Mouse (Mus musculus): Measurements from ENCODE around the gene Tmed3. TPM values are rescaled to one million over a fixed set of nuclear protein-coding genes. Genes with fewer than 3 reads are reported as not detected.

Gene Tmed3
- total RNA-seq (2012; rRNA removed) = 28.7 and 34.9 TPM in 2 replicates

GRCm38 (mm10) chr9:89704265-89705196, at the start of gene Tmed3:
Gene Tmed3, minus strand, starts transcription at chr9:89705068.
- in situ Hi-C loops (cut with MboI; ENCODE audit: low sequenced_read_pairs in 2 of 2, unreplicated experiment in 2 of 2) = no loop called here
- DNase-seq (ENCODE audit: low read depth, low spot score) = peak; percentile 62
- Histone ChIP-seq H3K27ac (ENCODE audit: insufficient read depth, low read depth, low read length, poor library complexity, severe bottlenecking) (no peak within 1 kb of the TSS), H3K4me1 (ENCODE audit: control insufficient read depth in 2 of 2, insufficient read depth in 2 of 2, low read length in 2 of 2, poor library complexity in 1 of 2) (no peaks in the 10 kb centered on the region), H3K9ac (ENCODE audit: insufficient read depth, low read depth, low read length, poor library complexity, severe bottlenecking) (peak within 1 kb of the TSS; percentile 74), H3K9me3 (ENCODE audit: control insufficient read depth, insufficient read depth, low read depth, low read length) (no peaks in the 10 kb centered on the region), H3K4me3 (ENCODE audit: insufficient read depth in 1 of 2, low read depth in 1 of 2, low read length in 2 of 2, poor library complexity in 1 of 2, severe bottlenecking in 1 of 2) (peak within 1 kb of the TSS; percentile 53 to 71), H3K36me3 (ENCODE audit: control insufficient read depth, insufficient read depth, low read length, poor library complexity, severe bottlenecking) (no peaks in the 10 kb centered on the region)
- TF ChIP-seq CHD2 (IDR thresholded peaks at IDR 0.05; ENCODE audit: low read depth, low read length) (no peak), MAFK (IDR thresholded peaks at IDR 0.05; ENCODE audit: insufficient read depth, low read depth, low read length) (no peak), ZC3H11A (IDR thresholded peaks at IDR 0.05; ENCODE audit: borderline replicate concordance, low read depth, low read length) (no peak), HCFC1 (IDR thresholded peaks at IDR 0.05; ENCODE audit: borderline replicate concordance, insufficient read depth, low read length) (no peak), ZNF384 (IDR thresholded peaks at IDR 0.05; ENCODE audit: low read depth, low read length) (no peak)

- Histone ChIP-seq H3K9ac (ENCODE audit: insufficient read depth, low read depth, low read length, poor library complexity, severe bottlenecking) (no peak overlapping the region), H3K36me3 (ENCODE audit: control insufficient read depth, insufficient read depth, low read length, poor library complexity, severe bottlenecking) (no peaks in the 10 kb centered on the region), H3K4me1 (ENCODE audit: control insufficient read depth in 2 of 2, insufficient read depth in 2 of 2, low read length in 2 of 2, poor library complexity in 1 of 2) (peaks cover 0 to 2% of the 10 kb centered on the region in 2 experiments; a peak in 1 of 4 replicates), H3K27ac (ENCODE audit: insufficient read depth, low read depth, low read length, poor library complexity, severe bottlenecking) (no peak overlapping the region), H3K4me3 (ENCODE audit: insufficient read depth in 1 of 2, low read depth in 1 of 2, low read length in 2 of 2, poor library complexity in 1 of 2, severe bottlenecking in 1 of 2) (no peak overlapping the region), H3K9me3 (ENCODE audit: control insufficient read depth, insufficient read depth, low read depth, low read length) (no peaks in the 10 kb centered on the region)
- in situ Hi-C loops (cut with MboI; ENCODE audit: low sequenced_read_pairs in 2 of 2, unreplicated experiment in 2 of 2) = loop anchor here (25.0 kb wide), 1 partner anchor 1647 kb away; no protein-coding TSS in a partner anchor
- DNase-seq (ENCODE audit: low read depth, low spot score) = no peak
- TF ChIP-seq MAFK (IDR thresholded peaks at IDR 0.05; ENCODE audit: insufficient read depth, low read depth, low read length) (no peak), HCFC1 (IDR thresholded peaks at IDR 0.05; ENCODE audit: borderline replicate concordance, insufficient read depth, low read length) (no peak), ZNF384 (IDR thresholded peaks at IDR 0.05; ENCODE audit: low read depth, low read length) (no peak)
Observed at GRCm38 (mm10) chr9:89740041-89740440, 35.2 kb upstream of the Tmed3 start.

- Histone ChIP-seq H3K4me1 (ENCODE audit: control insufficient read depth in 2 of 2, insufficient read depth in 2 of 2, low read length in 2 of 2, poor library complexity in 1 of 2) (peaks cover 0 to 2% of the 10 kb centered on the region in 2 experiments; a peak in 1 of 4 replicates), H3K9ac (ENCODE audit: insufficient read depth, low read depth, low read length, poor library complexity, severe bottlenecking) (no peak within 1 kb of the TSS), H3K4me3 (ENCODE audit: insufficient read depth in 1 of 2, low read depth in 1 of 2, low read length in 2 of 2, poor library complexity in 1 of 2, severe bottlenecking in 1 of 2) (no peak within 1 kb of the TSS), H3K36me3 (ENCODE audit: control insufficient read depth, insufficient read depth, low read length, poor library complexity, severe bottlenecking) (no peaks in the 10 kb centered on the region), H3K9me3 (ENCODE audit: control insufficient read depth, insufficient read depth, low read depth, low read length) (no peaks in the 10 kb centered on the region), H3K27ac (ENCODE audit: insufficient read depth, low read depth, low read length, poor library complexity, severe bottlenecking) (no peak within 1 kb of the TSS)
- in situ Hi-C loops (cut with MboI; ENCODE audit: low sequenced_read_pairs in 2 of 2, unreplicated experiment in 2 of 2) = loop anchor here (25.0 kb wide), 1 partner anchor 1649 kb away; no protein-coding TSS in a partner anchor
- no peak for DNase-seq (ENCODE audit: low read depth, low spot score)
- no peak for TF ChIP-seq ZNF384 (IDR thresholded peaks at IDR 0.05; ENCODE audit: low read depth, low read length)
- TF ChIP-seq MAFK (IDR thresholded peaks at IDR 0.05; ENCODE audit: insufficient read depth, low read depth, low read length) = no peak
- TF ChIP-seq HCFC1 (IDR thresholded peaks at IDR 0.05; ENCODE audit: borderline replicate concordance, insufficient read depth, low read length) = no peak
- TF ChIP-seq ZC3H11A (IDR thresholded peaks at IDR 0.05; ENCODE audit: borderline replicate concordance, low read depth, low read length) = no peak
- TF ChIP-seq CHD2 (IDR thresholded peaks at IDR 0.05; ENCODE audit: low read depth, low read length) = no peak
Observed at GRCm38 (mm10) chr9:89738295-89738694, 33.4 kb upstream of the Tmed3 start, which contains the start of gene Ankrd34c. Gene Ankrd34c, minus strand, starts transcription at chr9:89738475.

GRCm38 (mm10) chr9:89737888-89738287, 33.0 kb upstream of the Tmed3 start:
- in situ Hi-C loops (cut with MboI; ENCODE audit: low sequenced_read_pairs in 2 of 2, unreplicated experiment in 2 of 2) = loop anchor here (25.0 kb wide), 1 partner anchor 1649 kb away; no protein-coding TSS in a partner anchor
- no peak for DNase-seq (ENCODE audit: low read depth, low spot score)
- Histone ChIP-seq H3K9me3 (ENCODE audit: control insufficient read depth, insufficient read depth, low read depth, low read length) (no peaks in the 10 kb centered on the region), H3K4me1 (ENCODE audit: control insufficient read depth in 2 of 2, insufficient read depth in 2 of 2, low read length in 2 of 2, poor library complexity in 1 of 2) (peaks cover 0 to 2% of the 10 kb centered on the region in 2 experiments; a peak in 1 of 4 replicates), H3K27ac (ENCODE audit: insufficient read depth, low read depth, low read length, poor library complexity, severe bottlenecking) (no peak overlapping the region), H3K36me3 (ENCODE audit: control insufficient read depth, insufficient read depth, low read length, poor library complexity, severe bottlenecking) (no peaks in the 10 kb centered on the region), H3K9ac (ENCODE audit: insufficient read depth, low read depth, low read length, poor library complexity, severe bottlenecking) (no peak overlapping the region), H3K4me3 (ENCODE audit: insufficient read depth in 1 of 2, low read depth in 1 of 2, low read length in 2 of 2, poor library complexity in 1 of 2, severe bottlenecking in 1 of 2) (no peak overlapping the region)
- no peak for TF ChIP-seq CHD2 (IDR thresholded peaks at IDR 0.05; ENCODE audit: low read depth, low read length)
- no peak for TF ChIP-seq ZNF384 (IDR thresholded peaks at IDR 0.05; ENCODE audit: low read depth, low read length)
- no peak for TF ChIP-seq ZC3H11A (IDR thresholded peaks at IDR 0.05; ENCODE audit: borderline replicate concordance, low read depth, low read length)
- TF ChIP-seq MAFK (IDR thresholded peaks at IDR 0.05; ENCODE audit: insufficient read depth, low read depth, low read length) = no peak
- no peak for TF ChIP-seq HCFC1 (IDR thresholded peaks at IDR 0.05; ENCODE audit: borderline replicate concordance, insufficient read depth, low read length)
